10 mouse cellular contexts compared by ENCODE assay signal in the genomic region with DNA sequence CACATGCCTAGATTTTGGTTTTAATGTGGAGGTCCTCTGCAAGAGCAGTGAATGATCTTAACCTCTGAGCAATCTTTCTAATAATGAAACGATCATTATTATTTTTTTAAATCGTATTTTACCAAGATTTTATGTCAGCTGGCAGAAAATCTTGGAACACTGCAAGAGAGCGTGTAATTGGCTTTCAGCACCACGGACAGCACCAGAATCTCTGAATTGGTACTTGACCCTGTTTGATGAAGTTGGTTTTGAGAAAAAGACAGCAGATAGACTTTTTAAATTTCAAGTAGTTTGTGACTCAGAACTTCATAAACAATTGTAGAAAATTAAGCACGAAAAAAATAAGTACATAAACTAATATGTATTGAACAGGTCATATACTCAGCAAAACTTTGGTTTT. TPM values are rescaled to one million over a fixed set of nuclear protein-coding genes. Genes with fewer than 3 reads are reported as not detected.
DNase-seq lines count a peak whose midpoint lies in the region; ATAC-seq lines count a peak whose summit lies in the region.
"Had no signal": no experiment of that assay in that cellular context is flagged by ENCODE, and none has a peak within 500 bp of the region (broad histone marks: within the 10 kb centered on the region; RNA-seq: fewer than 3 reads in every experiment).

No protein-coding gene starts in this region.

- 24% methylated on average over 5 of the region's 5 CpGs for WGBS in midbrain, embryonic 11.5 days
- 25% methylated on average over 5 of the region's 5 CpGs for WGBS in midbrain, embryonic 15.5 days

- no peak overlapping the region for H3K27ac ChIP-seq in midbrain, embryonic 11.5 days (ENCODE audit: low read depth, low read length)
- H3K27ac ChIP-seq in midbrain, embryonic 15.5 days: no peak overlapping the region
- H3K27ac ChIP-seq: liver, embryonic 15.5 days had no signal

- H3K9me3 ChIP-seq in midbrain, embryonic 11.5 days (ENCODE audit: control insufficient read depth, low read length): no peaks in the 10 kb centered on the region
- H3K9me3 ChIP-seq in midbrain, embryonic 15.5 days: no peaks in the 10 kb centered on the region
- H3K9me3 ChIP-seq: liver, embryonic 15.5 days had no signal

- no peak overlapping the region for H3K9ac ChIP-seq in midbrain, embryonic 11.5 days (ENCODE audit: low read length)
- H3K9ac ChIP-seq in midbrain, embryonic 15.5 days: no peak overlapping the region
- H3K9ac ChIP-seq: liver, embryonic 15.5 days had no signal

- ATAC-seq in midbrain, embryonic 11.5 days (ENCODE audit: low FRiP score): no peak
- ATAC-seq in midbrain, embryonic 15.5 days (replicated peaks): no peak
- ATAC-seq in megakaryocyte progenitor cell, adult 5-6 weeks (replicated peaks; ENCODE audit: poor library complexity): 0 out of 2 replicates have a peak, but pooled peaks have one; percentile 50

- no peak overlapping the region for H3K4me3 ChIP-seq in midbrain, embryonic 11.5 days (ENCODE audit: low read depth, low read length)
- no peak overlapping the region for H3K4me3 ChIP-seq in midbrain, embryonic 15.5 days
- H3K4me3 ChIP-seq: liver, embryonic 15.5 days had no signal

- H3K27me3 ChIP-seq in midbrain, embryonic 11.5 days (ENCODE audit: control insufficient read depth, insufficient read depth, low read length): no peaks in the 10 kb centered on the region
- no peaks in the 10 kb centered on the region for H3K27me3 ChIP-seq in midbrain, embryonic 15.5 days (replicated peaks)
- H3K27me3 ChIP-seq: liver, embryonic 15.5 days had no signal

- H3K4me2 ChIP-seq in midbrain, embryonic 11.5 days: no peak overlapping the region
- H3K4me2 ChIP-seq in midbrain, embryonic 15.5 days: no peak overlapping the region
- H3K4me2 ChIP-seq: liver, embryonic 15.5 days had no signal

- peaks cover 6% of the 10 kb centered on the region for H3K4me1 ChIP-seq in midbrain, embryonic 11.5 days (ENCODE audit: control insufficient read depth, insufficient read depth, low read length)
- H3K4me1 ChIP-seq in midbrain, embryonic 15.5 days: 0 out of 2 replicates have a peak, but pooled peaks cover 2% of the 10 kb centered on the region
- H3K4me1 ChIP-seq: liver, embryonic 15.5 days had no signal

- H3K36me3 ChIP-seq in midbrain, embryonic 11.5 days (ENCODE audit: control insufficient read depth, insufficient read depth, low read length): no peaks in the 10 kb centered on the region
- no peaks in the 10 kb centered on the region for H3K36me3 ChIP-seq in midbrain, embryonic 15.5 days (replicated peaks)
- H3K36me3 ChIP-seq: liver, embryonic 15.5 days had no signal

- DNase-seq in cerebellum, adult 9-10 months: peak; percentile 16
- DNase-seq in cerebellum, adult 11 months: no peak
- peak; percentile 96 for DNase-seq in midbrain, embryonic 11.5 days (ENCODE audit: low spot score, missing footprints)
- DNase-seq in embryo, embryonic 11 days: peak; percentile 79
- DNase-seq in cerebellum, postnatal 25 days: no peak
- DNase-seq in gastrocnemius, postnatal 25 days: no peak

RNA-seq across cellular contexts. Expression of a gene that starts 0.8 kb away (rescaled TPM):
- 8.9 and 9.5 TPM in 2 replicates for polyA plus RNA-seq in midbrain, embryonic 11.5 days (2014; fragmentation: Nextera tagmentation; extraction: Ambion mirVana)
- polyA plus RNA-seq in midbrain, embryonic 15.5 days (2015; fragmentation: Nextera tagmentation; extraction: Ambion mirVana): 43.6 and 47.5 TPM in 2 replicates
- not detected in 2 replicates for total RNA-seq in megakaryocyte progenitor cell, adult 5-6 weeks (2015)
- not detected in 2 replicates for total RNA-seq in megakaryocyte progenitor cell, adult 5-6 weeks (2017)
- under 1 TPM; 0.54 to 0.91 TPM for total RNA-seq in gastrocnemius, postnatal 25 days (2021)

RNA-seq across cellular contexts. Expression of a gene that starts 52.4 kb away (rescaled TPM):
- 24.8 and 30.0 TPM in 2 replicates for polyA plus RNA-seq in midbrain, embryonic 11.5 days (2014; fragmentation: Nextera tagmentation; extraction: Ambion mirVana)
- 63.0 and 71.7 TPM in 2 replicates for polyA plus RNA-seq in midbrain, embryonic 15.5 days (2015; fragmentation: Nextera tagmentation; extraction: Ambion mirVana)
- not detected in 2 replicates for total RNA-seq in megakaryocyte progenitor cell, adult 5-6 weeks (2015)
- not detected in 2 replicates for total RNA-seq in megakaryocyte progenitor cell, adult 5-6 weeks (2017)
- total RNA-seq in gastrocnemius, postnatal 25 days (2021): under 1 TPM; 0.33 to 0.54 TPM
- polyA plus RNA-seq: C2C12 had no signal

Comparison
In these comparisons a context has a peak if more than half of its experiments do, and no peak if none do; other contexts are left out.
1. DNase-seq: peak in cerebellum, adult 9-10 months (single experiment), midbrain, embryonic 11.5 days (single experiment) and embryo, embryonic 11 days (single experiment); none in cerebellum, adult 11 months (single experiment), cerebellum, postnatal 25 days (0 of 2) and gastrocnemius, postnatal 25 days (single experiment).